Mouse (Mus musculus): ENCODE measurements around the gene 4930579F01Rik.

Gene 4930579F01Rik

DNA sequence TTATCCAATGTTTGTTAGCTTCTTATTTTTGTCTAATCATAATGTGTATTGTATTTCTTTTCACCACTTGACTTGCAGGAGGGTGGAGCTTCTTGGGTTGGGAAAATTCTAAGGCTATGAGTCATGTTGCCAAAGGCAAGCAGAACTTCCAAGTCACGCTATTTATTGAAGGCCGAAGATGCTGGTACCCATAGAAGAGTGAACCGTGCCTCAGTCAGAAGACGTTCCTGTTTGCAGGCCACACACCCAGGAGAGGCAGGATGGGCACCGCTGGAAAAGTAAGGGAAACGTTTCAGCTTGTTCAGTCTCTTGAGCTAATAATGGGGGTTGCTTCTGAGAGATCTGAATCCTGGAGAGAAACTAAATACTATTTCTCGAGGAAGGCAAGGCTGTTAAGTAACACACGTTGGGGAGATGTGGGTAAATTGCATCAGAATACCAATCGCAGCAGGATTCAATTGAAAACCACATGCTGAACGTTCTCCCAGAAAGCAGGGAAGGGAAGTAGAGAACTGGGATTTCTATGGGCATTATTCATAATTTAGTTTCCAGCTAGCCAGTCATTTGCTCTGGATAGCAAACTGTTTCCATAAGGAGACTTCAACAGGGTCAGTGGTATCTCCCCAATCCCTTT lies 24.1 kb upstream of the 4930579F01Rik start, which contains the start of gene Adh7:
Adh7 (plus strand) TSS at position 130 of the 634 bp plus-strand sequence.
- in situ Hi-C loops (cut with MboI, MseI), result no loop called here

DNA sequence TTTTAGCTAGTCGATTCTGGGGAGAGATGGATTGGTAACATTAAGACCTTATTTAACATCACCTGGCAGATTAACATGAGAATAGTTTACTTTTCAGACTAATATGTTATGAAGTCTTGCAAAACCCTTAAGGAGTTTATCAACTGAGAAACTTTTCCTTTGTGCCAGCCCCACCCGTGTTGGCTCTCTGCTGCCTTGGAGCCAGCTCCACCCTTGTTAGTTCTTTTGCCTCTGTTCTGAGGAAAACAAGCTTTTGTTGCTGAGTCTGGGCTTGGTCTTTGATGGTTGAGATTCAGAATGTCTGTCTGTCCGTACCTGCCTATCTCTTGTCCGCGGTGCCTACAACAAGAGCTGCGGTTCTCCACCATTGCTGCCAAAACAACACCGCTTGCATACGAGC lies 22.5 kb upstream of the 4930579F01Rik start:
- in situ Hi-C loops (cut with MboI, MseI), result no loop called here

DNA sequence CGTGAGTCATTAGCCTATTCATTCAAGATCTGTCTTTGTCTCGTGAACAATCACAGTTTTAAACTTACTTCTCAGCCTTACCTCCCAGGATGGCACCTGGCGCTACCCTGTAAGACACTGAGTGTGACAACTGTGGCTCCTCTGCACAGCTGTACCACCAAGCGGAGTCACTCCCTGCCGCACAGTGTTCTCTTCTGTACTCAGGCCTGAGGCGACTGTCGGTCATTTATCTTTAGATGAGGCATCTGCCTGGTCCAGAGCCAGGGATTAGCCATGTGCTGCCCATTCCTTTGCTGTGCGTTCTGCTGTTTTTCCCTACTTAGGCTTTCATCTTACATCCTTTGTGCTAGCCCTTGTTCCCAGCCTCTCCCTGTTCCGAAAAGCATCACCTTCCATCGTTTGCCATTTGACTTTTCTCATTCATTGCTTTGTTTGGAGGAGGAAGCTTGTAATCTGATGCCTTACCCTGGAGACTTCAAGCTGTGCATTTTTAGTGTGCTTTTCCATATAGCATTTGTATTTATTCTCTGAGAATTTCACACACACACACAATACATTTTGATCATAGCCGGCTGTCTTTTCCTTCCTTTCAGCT lies 21.9 kb upstream of the 4930579F01Rik start:
- in situ Hi-C loops (cut with MboI, MseI), result no loop called here

DNA sequence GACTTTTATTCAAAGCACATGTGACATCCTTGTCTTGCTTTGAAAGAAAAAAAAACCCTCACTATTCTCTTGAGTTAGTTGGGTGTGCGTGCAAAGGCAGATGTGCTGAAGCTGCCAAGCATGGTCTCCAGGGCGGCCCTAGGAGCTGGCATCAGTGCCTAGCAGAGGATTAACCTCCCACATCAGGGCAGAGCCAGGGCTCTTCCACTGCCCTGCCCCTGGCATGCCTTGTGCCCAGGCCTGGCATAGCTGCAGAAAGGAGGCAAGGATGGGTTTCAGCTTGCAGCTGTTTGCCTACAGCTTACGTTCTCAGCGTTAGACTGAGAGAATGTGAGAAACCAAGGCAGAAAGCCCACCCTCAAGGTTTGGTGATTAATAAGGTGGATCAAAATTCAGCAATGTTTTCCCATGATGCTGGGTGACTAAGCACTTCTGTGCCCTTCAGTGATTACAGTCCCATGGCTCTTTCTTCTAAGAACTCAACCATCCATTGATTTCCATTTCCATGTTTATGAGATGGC lies 18.9 kb upstream of the 4930579F01Rik start:
- in situ Hi-C loops (cut with MboI, MseI), result no loop called here

DNA sequence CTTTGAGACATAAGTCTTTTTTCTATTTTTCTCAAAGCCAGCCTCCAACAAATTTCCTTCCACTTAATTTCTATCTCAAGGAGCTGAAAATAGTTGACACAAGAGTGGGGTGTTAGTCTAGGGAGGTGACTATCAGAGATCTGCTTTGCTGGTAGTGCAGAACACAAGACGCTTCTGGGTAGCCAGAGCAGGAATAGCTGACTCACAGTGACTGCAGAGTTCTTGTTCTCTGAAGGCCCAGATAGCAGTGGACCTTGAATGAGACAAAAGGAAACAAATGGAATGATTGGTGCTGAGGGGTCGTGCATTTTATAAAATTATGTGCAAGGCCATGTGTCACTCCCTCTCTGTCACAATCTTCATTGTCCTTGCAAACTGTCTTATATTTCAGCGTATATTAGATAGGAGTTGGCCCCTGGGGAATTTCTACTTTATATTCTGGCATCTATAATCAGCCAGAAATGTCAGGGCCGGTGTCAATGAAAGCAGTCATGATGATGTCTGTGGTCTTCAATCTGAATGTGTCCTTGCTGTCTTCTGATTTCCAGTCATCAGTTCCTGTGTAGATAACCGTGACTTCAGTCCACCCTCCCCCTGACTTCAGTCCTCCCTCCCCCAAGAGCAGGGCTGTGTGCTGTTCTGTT lies 16.9 kb upstream of the 4930579F01Rik start:
- in situ Hi-C loops (cut with MboI, MseI), result no loop called here

DNA sequence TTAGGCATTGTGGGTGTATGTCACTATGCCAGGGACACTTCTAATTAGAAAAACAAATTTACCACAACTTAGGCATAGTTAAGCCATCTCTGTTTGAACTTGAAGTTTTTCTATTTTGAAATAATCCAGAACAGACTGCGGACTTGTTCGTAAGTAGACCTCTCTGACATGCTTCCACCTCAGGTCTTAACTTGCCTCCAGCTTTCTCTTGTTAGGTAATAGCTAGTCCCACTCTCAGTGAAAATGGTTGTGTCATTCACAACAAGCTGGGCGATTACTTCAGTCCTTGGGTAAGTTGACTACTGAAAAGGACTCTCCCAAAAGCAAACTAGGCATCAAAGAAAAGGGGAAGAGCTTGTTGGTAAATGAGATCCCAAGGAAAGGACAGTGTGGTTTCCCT lies 15.2 kb upstream of the 4930579F01Rik start:
- in situ Hi-C loops (cut with MboI, MseI), result no loop called here

DNA sequence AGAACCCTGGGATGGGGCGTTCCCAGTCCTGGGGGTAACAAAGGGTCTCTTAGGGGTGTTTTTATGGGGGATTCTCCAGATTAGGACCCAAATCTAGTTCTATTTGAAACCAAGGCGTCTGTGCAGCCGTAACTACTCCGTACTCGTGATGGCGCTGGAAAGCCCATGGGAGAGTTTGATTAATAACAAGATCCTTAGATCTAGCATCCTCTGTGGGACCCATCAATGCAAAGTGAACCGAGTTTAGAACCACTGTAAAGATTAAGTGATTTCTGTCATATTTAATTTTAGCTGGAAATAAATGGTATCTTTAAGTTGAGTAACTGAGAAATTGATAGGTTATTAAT lies 5.1 kb upstream of the 4930579F01Rik start:
- in situ Hi-C loops (cut with MboI, MseI), result loop anchor here (5.0 kb wide), 2 partner anchors 99 to 239 kb away; no protein-coding TSS in a partner anchor

DNA sequence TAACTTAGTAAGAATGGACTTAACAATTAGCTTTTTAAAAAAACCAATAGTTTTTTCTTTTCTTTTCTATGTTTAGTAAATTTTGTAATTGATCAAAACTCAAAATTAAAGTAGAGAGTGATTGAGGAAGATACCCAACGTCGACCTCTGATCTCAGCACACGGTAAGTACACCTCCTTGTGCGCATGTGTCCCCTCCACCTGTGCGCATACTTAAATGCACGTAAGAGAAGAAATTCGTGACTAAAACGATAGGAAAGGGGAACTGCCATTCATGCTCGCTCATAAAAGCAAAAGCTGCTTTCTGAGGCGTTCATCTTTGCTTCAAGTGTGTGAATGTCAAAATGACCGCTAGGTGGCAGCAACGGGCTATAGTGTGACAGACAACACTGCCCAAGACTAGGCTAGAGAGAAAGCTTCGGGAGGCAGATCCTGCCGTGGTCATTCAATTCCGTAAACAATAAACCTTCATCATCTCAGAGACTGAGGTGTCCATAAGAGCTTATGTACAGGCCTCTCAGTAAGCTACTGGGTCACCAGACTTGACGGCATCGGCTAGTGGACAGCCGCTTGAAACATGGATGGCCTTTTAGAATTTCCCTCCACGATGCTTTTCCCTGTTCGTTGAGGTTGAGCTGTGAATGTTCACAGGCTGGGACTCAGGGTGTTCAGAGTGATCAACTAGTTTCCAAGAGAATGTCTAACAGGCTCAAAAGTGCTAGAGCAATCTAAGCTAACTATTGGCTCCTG lies 4.5 kb upstream of the 4930579F01Rik start:
- in situ Hi-C loops (cut with MboI, MseI), result loop anchor here (5.0 kb wide), 2 partner anchors 99 to 239 kb away; no protein-coding TSS in a partner anchor

DNA sequence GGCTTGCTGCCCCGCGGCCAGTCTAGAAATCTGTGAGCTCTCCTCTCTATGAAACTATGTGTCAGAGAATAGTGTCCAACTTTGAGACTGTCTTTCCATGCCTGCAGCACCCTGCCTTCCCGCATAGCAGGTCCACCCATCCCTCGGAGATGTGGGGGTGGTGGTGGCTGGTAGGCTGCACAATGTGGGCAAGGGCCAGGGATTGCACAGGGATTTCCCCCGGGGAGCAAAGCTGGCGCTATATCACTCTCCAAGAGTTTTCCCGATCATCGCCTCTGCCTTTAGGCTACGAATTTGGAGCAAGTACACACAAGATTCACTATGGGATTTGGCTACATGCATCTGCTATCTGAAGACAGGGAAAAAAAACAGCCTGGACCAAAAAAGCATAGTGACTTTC lies 3.9 kb upstream of the 4930579F01Rik start:
- in situ Hi-C loops (cut with MboI, MseI), result loop anchor here (5.0 kb wide), 2 partner anchors 100 to 240 kb away; no protein-coding TSS in a partner anchor

DNA sequence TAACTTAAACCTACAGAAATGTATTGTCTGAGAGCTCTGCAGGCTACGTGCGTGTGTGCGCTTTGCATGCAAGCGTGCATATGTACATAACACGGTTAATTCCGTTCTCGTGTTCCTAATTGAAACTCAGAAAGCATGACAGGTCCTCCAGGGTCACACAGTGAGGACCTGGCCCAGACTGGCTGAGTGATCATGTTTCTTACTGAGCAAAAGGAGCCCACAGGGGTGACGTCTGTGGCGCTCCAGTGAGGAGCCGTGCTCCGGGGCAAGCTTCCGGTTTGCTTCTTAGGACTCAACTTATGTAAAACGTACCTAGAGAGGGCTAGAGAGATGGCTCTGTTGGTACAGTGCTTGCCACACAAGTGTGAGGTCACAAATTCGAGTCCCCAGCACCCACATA lies 3.5 kb upstream of the 4930579F01Rik start:
- in situ Hi-C loops (cut with MboI, MseI), result loop anchor here (5.0 kb wide), 2 partner anchors 100 to 240 kb away; no protein-coding TSS in a partner anchor

DNA sequence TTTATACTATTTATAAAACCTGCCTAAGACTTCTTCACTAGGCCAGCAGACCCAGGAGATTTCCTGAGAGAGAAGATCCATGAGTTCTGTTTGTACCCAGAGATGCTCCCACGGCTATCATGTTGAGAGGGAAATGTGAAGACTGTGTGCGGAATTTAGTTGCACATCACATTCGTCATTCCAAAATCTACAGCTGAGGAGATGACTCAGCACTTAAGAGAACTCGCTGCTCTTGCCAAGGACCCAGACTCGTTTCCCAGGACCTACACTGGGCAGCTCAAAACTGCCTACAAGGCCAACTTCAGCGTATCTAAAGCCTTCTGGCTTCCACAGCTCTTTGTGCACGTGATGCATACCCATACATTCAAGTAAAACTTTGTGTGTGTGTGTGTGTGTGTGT lies 1.4 kb downstream of the 4930579F01Rik start:
- in situ Hi-C loops (cut with MboI, MseI), result no loop called here

DNA sequence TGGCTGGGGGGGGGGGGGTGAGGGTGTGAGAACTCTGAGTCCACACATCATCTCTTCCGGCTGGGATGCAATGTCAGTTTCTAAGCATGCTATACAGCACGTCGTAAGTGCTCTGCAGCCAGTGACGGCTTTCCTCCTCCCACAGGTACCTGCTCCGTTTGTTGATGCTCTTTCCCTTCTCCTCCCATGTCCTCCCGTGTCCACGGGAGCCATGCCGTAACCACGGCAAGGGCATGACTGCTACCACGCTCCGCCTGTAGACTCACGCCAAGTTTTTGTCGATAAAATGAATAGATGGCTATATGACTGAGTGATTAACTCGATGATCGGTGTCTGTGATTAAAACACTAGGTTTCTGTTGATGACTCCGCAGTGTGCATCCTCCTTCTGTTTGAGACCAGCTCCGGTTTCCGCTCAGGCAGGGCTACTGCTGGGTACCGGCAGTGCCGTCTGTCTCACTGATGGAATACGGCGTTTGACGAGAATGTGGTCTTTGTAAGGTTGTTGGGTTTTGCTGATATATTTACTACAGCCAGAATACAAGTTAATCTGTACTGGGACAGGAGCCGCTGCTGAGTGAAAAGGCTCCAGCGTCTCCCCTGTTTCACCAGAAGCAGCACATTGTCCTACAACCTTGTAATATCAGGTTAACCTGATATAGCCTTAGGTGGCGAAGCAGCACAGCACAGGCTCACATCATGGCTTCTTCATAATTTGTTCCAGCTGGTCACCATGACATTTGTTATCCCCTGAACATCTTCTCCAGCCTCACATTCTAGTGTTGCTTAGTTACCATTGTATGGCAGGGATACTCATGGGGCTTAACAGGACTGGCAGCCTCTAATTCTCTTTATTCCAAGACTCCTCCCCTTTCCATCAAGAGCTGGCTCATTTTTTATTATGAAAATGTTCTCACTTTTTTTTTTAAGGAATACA lies 7.4 kb downstream of the 4930579F01Rik start:
- in situ Hi-C loops (cut with MboI, MseI), result loop anchor here (10.0 kb wide), 1 partner anchor 1421 kb away; no protein-coding TSS in a partner anchor

DNA sequence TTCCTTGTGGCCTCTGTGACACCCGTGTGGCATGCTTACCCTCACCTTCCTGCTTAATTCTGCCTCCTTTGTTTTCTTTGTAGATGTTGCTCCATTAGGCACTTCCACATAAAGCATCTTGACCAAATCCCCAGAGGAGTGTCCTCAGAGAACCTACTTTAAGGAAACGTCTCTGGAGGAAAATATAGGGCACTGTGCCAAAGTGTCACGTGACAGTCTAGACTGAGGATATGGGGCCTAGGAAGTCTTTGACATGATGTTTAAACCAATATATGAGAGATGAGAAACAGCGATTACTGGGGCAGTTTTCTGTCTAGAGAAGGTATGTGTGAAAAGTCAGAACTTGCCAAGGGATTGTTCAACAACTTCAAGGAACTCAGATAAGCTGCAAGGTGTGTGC lies 8.3 kb downstream of the 4930579F01Rik start:
- in situ Hi-C loops (cut with MboI, MseI), result loop anchor here (10.0 kb wide), 1 partner anchor 1420 kb away; no protein-coding TSS in a partner anchor

DNA sequence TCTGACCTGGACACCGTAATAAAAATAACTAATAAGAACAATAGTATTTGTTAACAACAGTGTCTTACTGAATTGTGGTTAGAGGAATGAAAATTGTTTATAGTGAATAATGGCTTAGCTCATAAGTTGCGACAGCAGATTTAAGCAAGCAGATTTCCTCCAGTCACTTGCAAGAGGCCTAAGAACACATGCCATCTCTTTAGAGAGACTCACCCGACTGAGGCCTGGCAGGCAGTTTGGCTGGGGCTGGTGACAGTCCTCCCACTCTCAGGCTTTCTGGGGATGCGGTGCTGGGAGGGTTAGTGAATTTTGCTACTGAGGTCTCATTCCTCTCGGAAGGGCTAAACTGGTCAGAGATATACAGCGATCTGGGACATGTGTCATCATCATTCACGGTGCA lies 10.3 kb downstream of the 4930579F01Rik start:
- in situ Hi-C loops (cut with MboI, MseI), result loop anchor here (10.0 kb wide), 1 partner anchor 1419 kb away; no protein-coding TSS in a partner anchor

DNA sequence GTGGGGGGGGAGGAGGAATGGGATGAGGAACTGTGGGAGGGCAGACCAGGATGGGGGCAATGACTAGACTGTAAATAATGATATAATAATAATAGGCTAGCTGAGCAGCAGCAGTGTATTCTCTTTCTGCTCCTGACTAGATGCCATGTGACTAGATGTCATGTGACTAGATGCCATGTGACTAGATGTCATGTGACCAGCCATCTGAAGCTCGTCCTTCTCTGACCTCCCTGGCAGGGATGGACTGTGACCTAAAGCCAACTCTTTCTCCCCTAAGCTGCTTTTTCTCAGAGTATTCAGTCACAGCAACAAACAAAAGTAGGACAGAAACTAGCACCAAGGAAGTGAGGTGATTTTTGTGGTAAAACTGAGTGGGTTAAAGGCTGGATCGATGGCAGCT lies 11.6 kb downstream of the 4930579F01Rik start:
- in situ Hi-C loops (cut with MboI, MseI), result loop anchor here (10.0 kb wide), 1 partner anchor 1417 kb away; no protein-coding TSS in a partner anchor

DNA sequence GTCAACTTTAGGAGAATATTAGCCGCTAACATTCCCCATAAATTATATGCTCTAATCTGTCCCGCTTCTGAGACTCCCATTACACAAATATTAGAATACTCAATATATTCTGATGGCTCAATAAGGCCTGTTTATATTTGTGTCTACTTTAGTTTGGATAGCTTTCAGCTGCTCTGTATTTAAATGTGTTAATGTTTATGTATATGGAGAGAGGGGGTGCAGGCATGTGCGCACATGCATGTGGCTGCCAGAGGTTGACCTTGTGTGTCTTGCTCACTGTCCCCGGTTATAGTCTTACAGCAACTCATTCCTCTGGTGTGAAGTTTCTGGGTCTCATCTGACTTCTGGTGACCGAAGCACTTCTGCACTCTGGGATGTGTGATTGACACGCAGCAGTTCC lies 18.1 kb downstream of the 4930579F01Rik start:
- in situ Hi-C loops (cut with MboI, MseI), result no loop called here

DNA sequence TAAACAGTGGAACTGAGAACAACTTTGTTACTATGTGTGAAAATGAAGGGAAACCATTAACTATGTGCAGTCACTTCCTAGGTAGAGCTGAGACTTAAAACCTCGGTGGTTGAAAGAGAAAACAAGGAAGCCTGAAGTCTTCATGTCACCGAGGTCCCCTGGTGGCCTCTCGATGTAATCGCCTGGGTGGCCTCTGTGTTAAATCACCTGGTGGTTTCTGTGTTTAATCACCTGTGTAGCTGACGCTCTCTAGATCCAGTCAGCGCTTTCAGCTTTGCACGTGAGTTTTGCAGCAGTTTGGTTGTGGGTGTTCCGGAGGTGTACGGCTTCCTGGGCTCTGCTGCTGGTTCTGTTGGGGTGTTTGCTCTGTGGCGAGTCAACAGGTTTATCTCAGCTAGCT lies 20.3 kb downstream of the 4930579F01Rik start:
- in situ Hi-C loops (cut with MboI, MseI), result no loop called here

DNA sequence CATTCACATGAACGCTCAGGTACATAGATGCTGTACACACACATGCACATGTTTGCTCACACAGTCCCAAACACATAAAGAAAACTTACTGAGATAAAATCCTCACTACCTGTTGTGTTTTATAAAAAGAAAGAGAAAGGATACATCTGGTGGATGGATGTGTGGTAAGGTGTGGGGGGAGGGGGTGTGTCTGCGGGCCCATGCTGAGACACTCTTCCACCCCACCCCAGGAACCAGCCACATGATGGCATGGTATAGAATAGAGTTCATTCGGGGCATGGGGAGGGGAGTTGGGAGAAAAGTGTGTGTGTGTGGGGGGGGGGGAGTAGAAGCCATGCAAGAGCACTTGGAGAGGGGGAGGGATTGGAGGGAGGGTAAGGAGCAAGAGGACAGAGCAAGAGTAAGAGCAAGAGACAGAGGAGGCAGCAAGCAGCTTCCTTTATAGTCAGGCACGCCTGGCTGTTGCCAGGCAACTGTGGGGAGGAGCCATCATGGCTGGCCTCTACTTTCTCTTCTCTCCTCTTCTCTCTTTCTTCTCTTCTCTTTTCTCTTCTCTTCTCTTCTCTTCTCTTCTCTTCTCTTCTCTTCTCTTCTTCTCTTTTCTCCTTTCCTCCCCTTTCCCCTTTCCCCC lies 31.0 kb downstream of the 4930579F01Rik start:
- in situ Hi-C loops (cut with MboI, MseI), result no loop called here

DNA sequence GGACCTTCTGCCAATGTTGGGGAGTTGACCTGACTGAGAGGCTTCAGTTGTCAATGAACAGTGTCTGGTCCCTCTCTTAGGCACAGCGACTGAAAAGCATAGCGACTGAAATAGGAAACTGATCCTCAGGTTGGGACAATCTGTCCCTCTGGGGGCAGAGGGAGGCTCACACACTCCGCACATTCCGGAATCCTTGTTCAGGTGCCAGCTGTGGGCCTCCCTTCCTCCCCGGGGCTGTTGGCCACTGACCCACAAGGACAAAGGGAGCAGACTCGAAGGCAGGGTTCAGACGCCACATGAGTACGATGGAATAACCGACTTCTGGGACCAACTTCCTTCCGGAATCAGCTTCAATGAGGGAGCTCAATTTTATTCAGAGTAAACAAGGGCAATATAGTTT lies 32.0 kb downstream of the 4930579F01Rik start:
- in situ Hi-C loops (cut with MboI, MseI), result no loop called here

DNA sequence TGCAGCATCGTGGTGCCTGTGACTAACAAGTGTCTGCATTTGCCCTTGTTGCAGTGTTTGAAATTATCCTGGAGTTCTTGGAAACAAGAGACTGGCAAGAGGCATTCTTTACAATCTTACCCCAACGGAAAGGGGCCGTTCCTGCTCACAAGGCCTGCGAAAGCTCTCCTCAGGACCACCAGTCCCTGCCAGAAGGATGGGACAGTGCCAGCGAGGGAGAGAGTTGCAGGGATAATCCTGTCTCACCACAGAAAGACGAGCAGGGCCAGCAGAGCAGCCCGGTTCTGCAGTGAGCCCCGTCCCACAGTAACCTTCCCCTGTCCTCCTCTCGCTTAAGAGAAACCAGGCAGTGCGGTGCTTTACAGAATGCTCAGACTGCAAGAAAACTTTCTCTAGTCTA lies 37.0 kb downstream of the 4930579F01Rik start:
- in situ Hi-C loops (cut with MboI, MseI), result loop anchor here (10.0 kb wide), 1 partner anchor 382 kb away; no protein-coding TSS in a partner anchor
